In genomic region chr5:72647418-72647907, GRCm38 (mm10) we compare ENCODE assay signal across 8 mouse cellular contexts. TPM values are rescaled to one million over a fixed set of nuclear protein-coding genes. Genes with fewer than 3 reads are reported as not detected.
DNase-seq lines count a peak whose midpoint lies in the region; ATAC-seq lines count a peak whose summit lies in the region.

Nipal1 (plus strand) TSS chr5:72647795.

- H3K27ac ChIP-seq in brown adipose tissue, adult 24 weeks (replicated peaks; ENCODE audit: low read depth, low read length) = no peak within 1 kb of the TSS
- peak within 1 kb of the TSS; percentile 86 for H3K27ac ChIP-seq in intestine, embryonic 16.5 days (ENCODE audit: low read length)
- H3K27ac ChIP-seq in neural tube, embryonic 14.5 days (ENCODE audit: low read depth, low read length) = no peak within 1 kb of the TSS

- peaks cover 8% of the 10 kb centered on the region for H3K4me1 ChIP-seq in brown adipose tissue, adult 24 weeks (ENCODE audit: control insufficient read depth, insufficient read depth, insufficient read length, low read length)
- H3K4me1 ChIP-seq in intestine, embryonic 16.5 days (ENCODE audit: control insufficient read depth, insufficient read depth, low read length) = peaks cover 3% of the 10 kb centered on the region; the same call in 1 of the 2 replicates
- H3K4me1 ChIP-seq in neural tube, embryonic 14.5 days (ENCODE audit: control insufficient read depth, insufficient read depth, low read length) = no peaks in the 10 kb centered on the region

- H3K4me3 ChIP-seq in brown adipose tissue, adult 24 weeks (ENCODE audit: insufficient read depth, low read depth, low read length) = peak within 1 kb of the TSS; percentile 52
- peak within 1 kb of the TSS; percentile 65 for H3K4me3 ChIP-seq in intestine, embryonic 16.5 days (ENCODE audit: low read length)
- H3K4me3 ChIP-seq in neural tube, embryonic 14.5 days (ENCODE audit: low read depth, low read length) = peak within 1 kb of the TSS; percentile 41

- H3K9me3 ChIP-seq in intestine, embryonic 16.5 days (ENCODE audit: control insufficient read depth, low read length) = no peaks in the 10 kb centered on the region
- no peaks in the 10 kb centered on the region for H3K9me3 ChIP-seq in neural tube, embryonic 14.5 days (ENCODE audit: control insufficient read depth, low read length)

- H3K27me3 ChIP-seq in intestine, embryonic 16.5 days (replicated peaks; ENCODE audit: control insufficient read depth, insufficient read depth, low read length) = no peaks in the 10 kb centered on the region
- peaks cover 6% of the 10 kb centered on the region; the same call in 1 of the 2 replicates for H3K27me3 ChIP-seq in neural tube, embryonic 14.5 days (ENCODE audit: control insufficient read depth, insufficient read depth, low read length)

- under 1% methylated on average over 25 of the region's 25 CpGs for WGBS in intestine, embryonic 16.5 days
- whole genome bisulfite sequencing in neural tube, embryonic 14.5 days = under 1% methylated on average over 25 of the region's 25 CpGs

- peak; percentile 90 for ATAC-seq in intestine, embryonic 16.5 days
- peak; percentile 94 for ATAC-seq in neural tube, embryonic 14.5 days (ENCODE audit: low read depth)

- peak within 1 kb of the TSS; percentile 84 for H3K4me2 ChIP-seq in intestine, embryonic 16.5 days (ENCODE audit: low read depth, low read length)
- H3K4me2 ChIP-seq in neural tube, embryonic 14.5 days (ENCODE audit: low read depth, low read length) = peak within 1 kb of the TSS; percentile 95

- H3K36me3 ChIP-seq in intestine, embryonic 16.5 days (ENCODE audit: control insufficient read depth, insufficient read depth, low read length) = no peaks in the 10 kb centered on the region
- no peaks in the 10 kb centered on the region for H3K36me3 ChIP-seq in neural tube, embryonic 14.5 days (ENCODE audit: control insufficient read depth, insufficient read depth, low read length)

- H3K9ac ChIP-seq in intestine, embryonic 16.5 days (ENCODE audit: low read depth, low read length) = peak within 1 kb of the TSS; percentile 73
- peak within 1 kb of the TSS; percentile 44; the same call in 1 of the 2 replicates for H3K9ac ChIP-seq in neural tube, embryonic 14.5 days (replicated peaks; ENCODE audit: low read depth, low read length)

- peak; percentile 61 to 64 for DNase-seq in cerebellum, postnatal 10 days
- no peak for DNase-seq in cerebellum, adult 9-10 months
- DNase-seq in gastrocnemius, postnatal 10 days = peak; percentile 53
- peak; percentile 67 to 72 for DNase-seq in lung, adult 18-20 months
- peak; percentile 75 for DNase-seq in testis, postnatal 10 days (ENCODE audit: low spot score)

RNA-seq across cellular contexts. Expression of gene Nipal1, which starts in this region (rescaled TPM):
- polyA plus RNA-seq in brown adipose tissue, adult 24 weeks (2012; ENCODE audit: insufficient read depth, insufficient read length, missing spikeins) = not detected in 2 replicates
- under 1 TPM; 0.26 to 0.41 TPM for total RNA-seq in gastrocnemius, postnatal 10 days (2021)
- 34.5 and 37.7 TPM in 2 replicates for polyA plus RNA-seq in intestine, embryonic 16.5 days (2015; fragmentation: Nextera tagmentation; extraction: Ambion mirVana)
- 0.50 and 1.2 TPM in 2 replicates for polyA plus RNA-seq in neural tube, embryonic 14.5 days (2014; fragmentation: Nextera tagmentation; extraction: Ambion mirVana)

Comparison
In these comparisons a context has a peak if more than half of its experiments do, and no peak if none do; other contexts are left out.
1. RNA of gene Nipal1 (polyA plus RNA-seq): 34.5 to 37.7 TPM in intestine, embryonic 16.5 days; 0.50 to 1.2 TPM in neural tube, embryonic 14.5 days and not detected in brown adipose tissue, adult 24 weeks; every median in the first group is over 10 times any median in the second.
2. Peak in DNase-seq in gastrocnemius, postnatal 10 days; RNA of the gene not detected or under 1 TPM.
3. Peak in every context shown above with its lines, with median percentiles within 50 percentile points of each other: H3K4me3 ChIP-seq.